Mouse (Mus musculus): ENCODE results near the gene Pitpnm1.

- no peak for TF ChIP-seq POLR2A (IDR thresholded peaks at IDR 0.05; ENCODE audit: insufficient read depth, low read depth, low read length)
- TF ChIP-seq CTCF (IDR thresholded peaks at IDR 0.05; ENCODE audit: insufficient read depth, low read depth, low read length), result no peak
Measured at GRCm38 (mm10) chr19:4126759-4127495, 27.1 kb downstream of the Pitpnm1 start.

Measured in olfactory bulb, adult 2 months (tissue).